Mouse (Mus musculus): ENCODE results near the gene Zfp938.

DNA sequence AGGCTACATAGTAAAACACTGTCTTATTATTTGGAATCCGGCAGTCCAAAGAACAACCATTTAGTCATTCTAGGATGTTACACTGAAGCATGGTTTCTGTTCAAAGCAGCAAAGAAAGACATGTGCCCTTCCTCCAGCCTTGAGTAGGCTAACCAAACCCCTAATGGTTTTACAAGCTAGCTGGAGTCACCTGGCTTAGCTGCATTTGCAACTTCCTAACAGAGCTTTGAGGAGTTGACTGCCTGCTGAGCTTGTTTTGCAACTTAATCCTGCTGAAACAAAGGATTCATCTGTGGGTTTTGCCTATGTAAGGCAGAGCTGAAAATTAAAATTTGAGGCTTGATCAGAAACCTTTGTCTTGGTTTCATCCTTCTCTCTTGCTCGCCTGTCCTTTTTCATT, 16.3 kb upstream of the Zfp938 start:
- TF ChIP-seq CHD1 (IDR thresholded peaks at IDR 0.05; ENCODE audit: low read depth, low read length): no peak
- no peak for TF ChIP-seq JUN (IDR thresholded peaks at IDR 0.05; ENCODE audit: insufficient read depth, low read depth, low read length)
- TF ChIP-seq POLR2A (IDR thresholded peaks at IDR 0.05; ENCODE audit: low read depth, low read length): no peak
- TF ChIP-seq TCF12 (IDR thresholded peaks at IDR 0.05; ENCODE audit: low read depth, low read length): no peak
- TF ChIP-seq BHLHE40 (IDR thresholded peaks at IDR 0.05; ENCODE audit: low read depth, low read length): no peak

Measured in CH12.LX (cell line).